Mouse (Mus musculus) embryonic facial prominence, embryonic 13.5 days (tissue): ENCODE results near the gene Ypel2. TPM values are rescaled to one million over a fixed set of nuclear protein-coding genes. Genes with fewer than 3 reads are reported as not detected.

ENCODE experiments used
- ATAC-seq: fragments of 200-750 bp; cut with Nextera tagmentation; 2 replicates; pipeline ENCODE4 v1.8.0; 2017; ENCODE audit warnings: low read depth; ENCODE audit not compliant: insufficient number of reproducible peaks, insufficient read depth, low FRiP score, low TSS enrichment
- H3K27ac ChIP-seq: fragments of 300-500 bp; sonication (generic); 2 replicates; pipeline ENCODE4 v1.5.1; 2015; ENCODE audit warnings: moderate library complexity, mild to moderate bottlenecking, inconsistent platforms
- H3K27me3 ChIP-seq: fragments of 300-500 bp; sonication (generic); 2 replicates; pipeline ENCODE4 v1.6.1; 2015; ENCODE audit warnings: mild to moderate bottlenecking, inconsistent platforms
- H3K36me3 ChIP-seq: fragments of 300-500 bp; sonication (generic); 2 replicates; pipeline ENCODE4 v1.6.1; 2015; ENCODE audit warnings: mild to moderate bottlenecking, inconsistent platforms
- H3K4me1 ChIP-seq: fragments of 300-500 bp; sonication (generic); 2 replicates; pipeline ENCODE4 v1.6.1; 2015; ENCODE audit warnings: inconsistent platforms
- H3K4me2 ChIP-seq: fragments of 300-500 bp; sonication (generic); 2 replicates; pipeline ENCODE4 v1.6.1; 2015; ENCODE audit warnings: moderate library complexity, mild to moderate bottlenecking, inconsistent platforms
- H3K4me3 ChIP-seq: fragments of 300-500 bp; sonication (generic); 2 replicates; pipeline ENCODE4 v1.5.1; 2015; ENCODE audit warnings: mild to moderate bottlenecking, inconsistent platforms
- H3K9ac ChIP-seq: fragments of 300-500 bp; sonication (generic); 2 replicates; pipeline ENCODE4 v1.6.1; 2015; ENCODE audit warnings: mild to moderate bottlenecking, inconsistent platforms
- H3K9me3 ChIP-seq: fragments of 300-500 bp; sonication (generic); 2 replicates; pipeline ENCODE4 v1.6.1; 2016; ENCODE audit warnings: inconsistent platforms
- WGBS: fragments of 180-500 bp; shearing (Covaris S2); methylation state at CpG from one replicate; pipeline ENCODE4 v1.1.7; 2015; ENCODE audit warnings: mixed read lengths; 5-methylcytosine and 5-hydroxymethylcytosine counted together
- polyA plus RNA-seq: library from polyadenylated mRNA; unstranded; fragments of >200 nt; fragmentation: Nextera tagmentation; extraction: Ambion mirVana; gene quantifications from 2 replicates; pipeline ENCODE4 v1.2.1, GENCODE M21; 2015

The Ypel2 gene
- polyA plus RNA-seq, 1 experiment from 2014 or later = 12.2 TPM

DNA sequence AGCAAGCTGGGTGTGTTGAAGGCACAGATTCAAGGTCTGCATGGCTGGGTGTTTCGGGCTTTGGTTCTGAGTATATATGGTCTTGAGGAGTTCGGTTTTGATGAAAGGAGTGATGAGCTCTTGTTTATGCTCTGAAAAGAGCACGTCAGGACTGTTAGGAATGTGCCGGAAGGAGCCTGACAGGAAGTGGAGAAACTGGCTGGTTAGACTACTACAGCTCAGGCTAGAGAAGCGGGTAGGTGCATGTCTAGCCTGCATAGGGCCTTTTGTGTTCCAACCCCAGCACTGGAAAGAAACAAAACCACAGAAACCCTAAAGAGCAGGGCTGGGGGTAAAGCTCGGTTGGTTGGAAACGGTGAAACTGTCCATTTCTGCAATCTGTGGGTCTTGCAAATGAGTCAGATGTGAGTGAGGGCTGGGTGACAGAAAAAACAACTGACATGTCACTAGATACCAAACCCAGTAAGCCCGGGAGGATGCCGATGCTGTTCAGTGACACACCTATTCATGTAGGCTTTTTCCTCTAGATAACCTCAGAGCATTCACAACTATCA lies 68.3 kb downstream of the Ypel2 start:
- Histone ChIP-seq H3K27ac (no peak overlapping the region), H3K4me1 (peaks cover 6% of the 10 kb centered on the region; the same call in 1 of the 2 replicates), H3K4me2 (no peak overlapping the region), H3K36me3 (no peaks in the 10 kb centered on the region), H3K27me3 (no peaks in the 10 kb centered on the region), H3K4me3 (no peak overlapping the region), H3K9me3 (no peaks in the 10 kb centered on the region), H3K9ac (no peak overlapping the region)
- ATAC-seq = no peak
- WGBS = 76% methylated on average over 9 of the region's 9 CpGs

DNA sequence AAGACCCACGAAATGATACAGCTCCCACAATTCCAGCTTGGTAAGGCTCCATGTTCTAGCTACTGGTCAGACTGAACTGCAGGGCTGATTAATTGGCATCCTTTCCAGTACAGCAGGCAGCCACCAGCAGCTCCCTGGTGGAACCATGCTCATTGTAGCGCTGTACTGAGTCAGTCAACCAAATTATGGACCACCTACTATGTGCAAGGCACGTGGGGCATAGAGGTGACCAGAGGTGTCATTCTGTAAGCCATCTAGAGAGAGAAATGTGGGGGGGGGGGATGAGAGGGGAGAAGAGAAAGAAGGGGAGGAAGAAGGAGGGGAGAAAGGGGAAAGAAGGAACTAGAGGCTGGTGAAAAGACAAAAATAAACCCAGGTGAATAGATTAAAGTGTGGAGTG lies 68.9 kb downstream of the Ypel2 start:
- WGBS = 79% methylated on average over 3 of the region's 3 CpGs

DNA sequence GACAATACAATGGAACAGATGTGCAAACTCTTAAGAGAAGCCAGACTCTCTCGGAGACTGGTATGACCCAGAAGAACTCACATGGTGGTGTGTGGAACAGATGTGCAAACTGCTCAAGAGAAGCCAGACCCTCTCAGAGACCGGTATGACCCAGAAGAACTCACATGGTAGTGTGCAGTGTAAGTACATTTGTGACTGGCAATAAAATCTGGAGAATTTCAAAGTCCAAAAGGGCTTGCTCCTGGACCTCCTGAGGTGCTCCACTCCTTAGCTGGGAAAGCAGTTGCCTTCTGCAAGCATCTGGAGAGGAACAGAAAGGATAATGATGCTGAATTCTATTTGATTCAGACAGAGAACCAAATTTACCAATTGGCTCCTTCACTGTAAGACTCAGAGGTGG lies 69.9 kb downstream of the Ypel2 start:
- H3K4me3 ChIP-seq = no peak overlapping the region
- no peak overlapping the region for H3K9ac ChIP-seq
- H3K27ac ChIP-seq = no peak overlapping the region
- no peaks in the 10 kb centered on the region for H3K27me3 ChIP-seq
- 41% methylated on average over 2 of the region's 2 CpGs for WGBS
- H3K4me1 ChIP-seq = peaks cover 8% of the 10 kb centered on the region; the same call in 1 of the 2 replicates
- H3K4me2 ChIP-seq = no peak overlapping the region
- no peaks in the 10 kb centered on the region for H3K36me3 ChIP-seq
- H3K9me3 ChIP-seq = no peaks in the 10 kb centered on the region
- ATAC-seq = no peak

More for the DNA sequence above, 68.9 kb downstream of the Ypel2 start:
- Histone ChIP-seq H3K9ac (no peak overlapping the region), H3K9me3 (no peaks in the 10 kb centered on the region), H3K4me1 (peaks cover 8% of the 10 kb centered on the region; the same call in 1 of the 2 replicates), H3K4me3 (no peak overlapping the region), H3K4me2 (no peak overlapping the region), H3K27ac (no peak overlapping the region), H3K36me3 (no peaks in the 10 kb centered on the region), H3K27me3 (no peaks in the 10 kb centered on the region)
- ATAC-seq = no peak

DNA sequence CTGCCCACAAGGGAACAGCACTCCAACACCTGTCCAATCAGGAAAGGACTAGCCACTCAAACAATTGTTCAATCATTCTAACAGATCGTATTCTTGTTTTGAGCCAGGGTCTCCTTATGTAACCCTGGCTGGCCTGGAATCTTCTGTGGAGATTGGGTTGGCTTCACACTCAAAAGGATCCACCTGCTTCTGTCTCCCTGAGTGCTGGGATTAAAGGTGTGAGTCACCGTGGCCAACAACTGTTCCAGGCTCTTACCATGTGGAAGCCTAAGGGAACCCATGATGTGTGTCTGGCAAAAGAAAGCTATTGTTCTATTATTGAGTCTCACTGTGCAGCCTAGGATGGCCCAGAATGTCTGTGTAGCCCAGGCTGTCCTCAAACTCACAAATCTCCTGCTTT lies 71.5 kb downstream of the Ypel2 start:
- Histone ChIP-seq H3K4me2 (no peak overlapping the region), H3K36me3 (no peaks in the 10 kb centered on the region), H3K4me1 (peaks cover 8% of the 10 kb centered on the region; the same call in 1 of the 2 replicates), H3K9me3 (no peaks in the 10 kb centered on the region), H3K9ac (no peak overlapping the region), H3K27ac (no peak overlapping the region), H3K4me3 (no peak overlapping the region), H3K27me3 (no peaks in the 10 kb centered on the region)
- WGBS = 87% methylated on average over 2 of the region's 2 CpGs
- no peak for ATAC-seq

DNA sequence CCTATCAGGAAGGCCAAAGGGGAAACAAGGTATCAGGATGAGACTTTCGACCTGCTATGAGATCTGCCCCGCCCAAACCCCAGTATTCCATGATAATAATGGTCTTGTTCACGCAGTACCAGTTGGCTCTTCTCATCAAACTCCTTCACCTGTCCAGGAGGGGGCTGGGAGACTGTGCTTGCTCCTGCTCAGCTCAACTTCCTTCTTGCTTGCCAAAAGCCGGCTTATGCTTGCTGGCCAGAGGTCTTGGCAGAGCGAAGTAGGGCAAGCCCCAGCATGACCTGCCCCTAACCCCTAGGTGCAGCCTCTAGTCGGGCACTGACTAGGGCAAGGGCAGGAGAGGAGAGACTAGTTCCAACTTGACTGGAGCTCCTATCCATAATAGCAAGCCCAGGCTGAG lies 72.2 kb downstream of the Ypel2 start:
- ATAC-seq = no peak
- 83% methylated on average over 6 of the region's 6 CpGs for WGBS
- H3K4me1 ChIP-seq = peaks cover 8% of the 10 kb centered on the region; the same call in 1 of the 2 replicates

DNA sequence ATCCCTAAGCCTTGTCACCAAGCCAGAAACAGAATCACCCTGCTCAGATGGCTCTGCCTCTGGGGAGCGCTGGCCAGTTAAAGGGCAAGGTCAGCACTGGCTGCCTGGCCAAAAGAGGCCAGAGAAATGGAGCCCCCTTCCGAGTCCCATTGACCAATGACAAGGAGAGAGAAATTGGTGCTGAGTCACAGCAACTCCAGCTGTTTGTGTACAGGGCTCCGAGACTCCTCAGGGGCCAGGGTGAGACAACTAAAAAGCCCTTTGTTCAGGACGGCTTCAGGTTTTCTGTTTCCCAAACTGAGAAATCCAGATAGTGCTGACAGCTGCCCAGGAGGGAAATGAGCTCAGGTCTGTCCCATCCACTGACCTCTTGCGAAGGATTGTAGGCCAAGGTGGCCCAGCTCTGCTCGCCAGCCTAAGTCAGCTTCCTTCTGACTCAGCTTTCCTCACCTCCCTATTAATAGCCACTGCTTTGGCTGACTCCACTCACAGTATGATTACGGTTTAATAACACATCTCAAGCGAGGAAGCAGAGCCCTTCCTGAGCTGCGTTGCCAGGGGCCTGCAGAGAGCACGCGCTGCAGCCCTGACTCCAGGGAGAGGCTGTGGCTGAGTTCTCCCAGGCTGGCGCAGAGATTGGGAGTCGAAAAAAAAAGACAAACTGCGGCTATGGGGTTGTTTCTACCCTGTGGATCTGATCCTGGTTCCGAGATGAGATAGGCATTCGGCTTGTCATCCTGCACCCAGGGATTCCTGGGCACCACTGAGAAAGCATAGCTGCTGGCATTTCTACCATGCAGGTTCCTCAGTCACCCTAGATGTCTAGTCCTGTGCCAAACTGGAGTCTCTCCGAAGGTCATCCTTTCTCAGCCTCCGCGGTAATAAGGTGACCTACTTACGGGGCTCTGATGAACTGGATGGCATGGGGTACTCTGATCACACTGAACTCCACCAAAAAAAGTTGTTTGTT lies 73.1 kb downstream of the Ypel2 start:
- no peak overlapping the region; the same call in 1 of the 2 replicates for H3K27ac ChIP-seq
- WGBS = 60% methylated on average over 20 of the region's 20 CpGs
- no peaks in the 10 kb centered on the region for H3K36me3 ChIP-seq
- no peak for ATAC-seq
- no peaks in the 10 kb centered on the region for H3K27me3 ChIP-seq
- H3K9me3 ChIP-seq = no peaks in the 10 kb centered on the region
- no peak overlapping the region for H3K4me3 ChIP-seq
- peaks cover 8% of the 10 kb centered on the region; the same call in 1 of the 2 replicates for H3K4me1 ChIP-seq
- no peak overlapping the region for H3K4me2 ChIP-seq
- H3K9ac ChIP-seq = no peak overlapping the region

More for the DNA sequence above, 72.2 kb downstream of the Ypel2 start:
- Histone ChIP-seq H3K27ac (no peak overlapping the region), H3K9me3 (no peaks in the 10 kb centered on the region), H3K4me2 (no peak overlapping the region), H3K4me3 (no peak overlapping the region), H3K36me3 (no peaks in the 10 kb centered on the region), H3K27me3 (no peaks in the 10 kb centered on the region), H3K9ac (no peak overlapping the region)

DNA sequence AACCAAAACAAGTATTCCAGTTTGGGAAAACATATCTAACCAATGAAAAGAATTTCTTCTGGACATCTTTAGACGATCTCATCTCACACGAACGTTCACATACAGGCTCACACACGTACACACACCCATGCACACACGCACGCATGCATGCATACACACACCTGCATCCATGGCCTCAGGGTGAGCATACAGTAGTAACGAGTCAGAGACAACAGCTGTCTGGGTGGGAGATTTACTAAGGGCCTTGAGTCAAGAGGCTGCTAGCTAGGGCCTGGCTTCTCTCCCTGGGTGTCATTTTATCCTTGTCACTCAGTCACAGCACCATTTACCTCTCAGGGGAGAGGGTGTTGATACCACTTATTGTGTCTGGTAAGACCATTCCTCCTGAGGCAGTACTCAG lies 74.0 kb downstream of the Ypel2 start:
- H3K9ac ChIP-seq = no peak overlapping the region
- H3K4me2 ChIP-seq = no peak overlapping the region
- 86% methylated on average over 7 of the region's 7 CpGs for WGBS
- H3K27ac ChIP-seq = no peak overlapping the region
- no peak for ATAC-seq
- no peaks in the 10 kb centered on the region for H3K36me3 ChIP-seq
- H3K27me3 ChIP-seq = no peaks in the 10 kb centered on the region
- H3K4me3 ChIP-seq = no peak overlapping the region
- H3K4me1 ChIP-seq = peaks cover 8% of the 10 kb centered on the region; the same call in 1 of the 2 replicates
- no peaks in the 10 kb centered on the region for H3K9me3 ChIP-seq

DNA sequence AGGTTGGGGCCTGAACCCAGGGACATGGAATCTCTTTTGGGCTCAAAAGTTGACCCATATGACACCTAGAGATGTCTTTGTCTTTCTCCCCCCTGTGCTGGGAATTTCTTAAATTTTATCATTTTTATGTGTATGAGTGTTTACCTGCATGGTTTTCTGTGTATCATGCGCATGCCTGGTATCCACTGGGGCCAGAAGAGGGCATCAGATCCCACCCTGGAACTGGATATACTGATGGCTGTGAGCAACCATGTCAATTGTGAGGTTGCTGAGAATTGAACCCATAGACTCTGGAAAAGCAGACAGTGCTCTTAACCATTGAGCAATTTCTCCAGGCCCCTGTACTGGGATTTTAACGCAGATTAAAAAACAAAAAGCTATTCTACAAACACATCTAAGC lies 76.0 kb downstream of the Ypel2 start:
- H3K27ac ChIP-seq = no peak overlapping the region
- no peak for ATAC-seq
- no peaks in the 10 kb centered on the region for H3K27me3 ChIP-seq
- H3K9ac ChIP-seq = no peak overlapping the region
- 94% methylated on average over 2 of the region's 2 CpGs for WGBS
- no peaks in the 10 kb centered on the region for H3K36me3 ChIP-seq
- no peak overlapping the region for H3K4me2 ChIP-seq
- peaks cover 8% of the 10 kb centered on the region; the same call in 1 of the 2 replicates for H3K4me1 ChIP-seq
- H3K9me3 ChIP-seq = no peaks in the 10 kb centered on the region
- H3K4me3 ChIP-seq = no peak overlapping the region

DNA sequence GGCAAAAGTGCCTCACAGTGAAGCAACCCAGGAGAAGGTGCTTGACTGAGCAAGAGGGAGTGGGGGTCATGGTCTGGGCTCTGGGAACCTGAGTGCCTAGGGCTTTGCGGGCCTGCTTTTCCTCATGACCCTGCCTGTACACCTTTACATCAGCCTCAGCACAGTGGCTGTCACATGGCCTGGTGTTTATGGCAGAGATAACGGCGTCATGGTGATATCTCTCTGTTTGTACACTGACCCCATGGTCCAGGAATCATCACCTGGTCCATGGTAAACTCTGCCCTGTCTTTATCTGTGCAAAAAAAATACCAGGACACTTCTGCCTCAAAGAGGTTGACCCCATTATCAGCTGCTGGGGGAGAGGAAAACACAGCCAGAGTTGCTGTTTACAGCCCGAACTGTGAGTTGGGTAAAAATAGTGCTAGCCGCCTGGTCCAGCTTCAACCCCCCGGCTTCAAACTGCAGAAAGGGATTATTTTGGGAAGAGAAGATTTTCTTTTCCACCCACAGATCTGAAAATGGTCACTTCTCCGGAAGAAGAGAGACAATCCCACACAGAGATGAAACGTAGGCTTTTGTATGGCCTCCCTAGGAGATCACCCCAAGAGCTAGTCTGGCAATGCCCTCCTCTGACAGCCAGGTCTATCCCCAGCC lies 76.8 kb downstream of the Ypel2 start:
- no peak overlapping the region for H3K9ac ChIP-seq
- no peaks in the 10 kb centered on the region for H3K27me3 ChIP-seq
- no peak overlapping the region for H3K27ac ChIP-seq
- WGBS = 83% methylated on average over 8 of the region's 8 CpGs
- peaks cover 8% of the 10 kb centered on the region; the same call in 1 of the 2 replicates for H3K4me1 ChIP-seq
- H3K4me2 ChIP-seq = no peak overlapping the region
- no peak for ATAC-seq
- no peak overlapping the region for H3K4me3 ChIP-seq
- H3K9me3 ChIP-seq = no peaks in the 10 kb centered on the region
- H3K36me3 ChIP-seq = no peaks in the 10 kb centered on the region

DNA sequence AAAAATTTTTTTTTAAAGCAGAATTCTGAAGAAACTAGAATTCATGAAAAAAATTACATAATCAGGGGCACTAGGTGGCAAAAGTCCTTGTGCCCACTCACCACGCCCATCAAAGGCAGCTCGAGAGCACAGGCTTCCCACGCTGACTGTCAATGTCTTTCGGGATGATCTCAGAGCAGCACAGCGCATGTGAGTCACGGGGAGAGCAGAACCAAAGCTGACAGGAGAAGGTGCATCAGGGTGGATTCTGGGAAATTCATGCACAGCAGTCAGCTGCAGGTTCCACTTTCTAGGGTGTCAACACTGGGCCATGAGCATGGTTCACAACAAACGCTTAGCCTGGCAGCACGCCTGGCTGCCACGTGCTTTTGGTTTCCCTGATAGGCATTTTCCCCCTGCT lies 79.2 kb downstream of the Ypel2 start:
- H3K36me3 ChIP-seq = no peaks in the 10 kb centered on the region
- H3K9me3 ChIP-seq = no peaks in the 10 kb centered on the region
- H3K4me3 ChIP-seq = no peak overlapping the region
- H3K27ac ChIP-seq = no peak overlapping the region
- no peak overlapping the region for H3K9ac ChIP-seq
- no peak overlapping the region for H3K4me2 ChIP-seq
- H3K27me3 ChIP-seq = no peaks in the 10 kb centered on the region
- no peaks in the 10 kb centered on the region for H3K4me1 ChIP-seq
- no peak for ATAC-seq
- 79% methylated on average over 9 of the region's 9 CpGs for WGBS

DNA sequence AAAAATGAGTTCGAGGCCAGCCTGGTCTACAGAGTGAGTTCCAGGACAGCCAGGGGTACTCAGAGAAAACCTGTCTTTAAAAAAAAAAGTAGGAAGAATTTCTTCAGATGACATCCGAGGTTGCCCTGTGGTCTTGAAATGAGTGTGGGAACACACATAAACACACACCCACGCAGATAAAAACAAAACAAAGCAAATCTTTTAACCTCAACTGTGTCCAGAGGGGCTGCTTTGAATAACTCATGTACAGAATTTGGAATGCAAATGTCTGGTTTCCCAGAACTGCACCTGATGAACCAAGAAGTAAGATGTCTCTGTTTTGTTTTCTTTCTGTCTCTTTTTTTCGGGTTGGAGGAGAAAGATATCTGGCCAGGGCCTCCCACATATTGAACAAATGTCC lies 83.3 kb downstream of the Ypel2 start:
- H3K4me2 ChIP-seq = no peak overlapping the region
- no peaks in the 10 kb centered on the region for H3K4me1 ChIP-seq
- H3K27me3 ChIP-seq = no peaks in the 10 kb centered on the region
- H3K9ac ChIP-seq = no peak overlapping the region
- H3K27ac ChIP-seq = no peak overlapping the region
- H3K36me3 ChIP-seq = no peaks in the 10 kb centered on the region
- no peaks in the 10 kb centered on the region for H3K9me3 ChIP-seq
- 70% methylated on average over 4 of the region's 4 CpGs for WGBS
- H3K4me3 ChIP-seq = no peak overlapping the region
- ATAC-seq = no peak
